Mouse (Mus musculus): ENCODE data around the gene Tmem80. TPM values are rescaled to one million over a fixed set of nuclear protein-coding genes. Genes with fewer than 3 reads are reported as not detected.

Tmem80 gene
- polyA plus RNA-seq, 1 experiment from 2014 or later: 49.3 TPM

- Histone ChIP-seq H3K4me1 (ENCODE audit: insufficient read depth, low read length) (no peaks in the 10 kb centered on the region), H3K4me2 (replicated peaks; ENCODE audit: low read depth, low read length) (no peak overlapping the region), H3K36me3 (ENCODE audit: insufficient read depth, low read length) (no peaks in the 10 kb centered on the region), H3K27ac (ENCODE audit: low read length) (no peak overlapping the region), H3K9ac (replicated peaks; ENCODE audit: low read length) (no peak overlapping the region), H3K4me3 (ENCODE audit: low read length) (no peak overlapping the region), H3K27me3 (ENCODE audit: insufficient read depth, low read length) (no peaks in the 10 kb centered on the region), H3K9me3 (ENCODE audit: low read length) (no peaks in the 10 kb centered on the region)
- 76% methylated on average over 6 of the region's 6 CpGs for WGBS
- no peak for ATAC-seq (ENCODE audit: low FRiP score, low TSS enrichment)
Observed at GRCm38 (mm10) chr7:141351061-141351460, 23.5 kb downstream of the Tmem80 start.

- no peak overlapping the region for H3K27ac ChIP-seq (ENCODE audit: low read length)
- no peaks in the 10 kb centered on the region for H3K36me3 ChIP-seq (ENCODE audit: insufficient read depth, low read length)
- H3K4me1 ChIP-seq (ENCODE audit: insufficient read depth, low read length): no peaks in the 10 kb centered on the region
- WGBS: 87% methylated on average over 8 of the region's 8 CpGs
- H3K9me3 ChIP-seq (ENCODE audit: low read length): no peaks in the 10 kb centered on the region
- no peak overlapping the region for H3K4me2 ChIP-seq (replicated peaks; ENCODE audit: low read depth, low read length)
- H3K4me3 ChIP-seq (ENCODE audit: low read length): no peak overlapping the region
- H3K27me3 ChIP-seq (ENCODE audit: insufficient read depth, low read length): no peaks in the 10 kb centered on the region
- H3K9ac ChIP-seq (replicated peaks; ENCODE audit: low read length): no peak overlapping the region
- ATAC-seq (ENCODE audit: low FRiP score, low TSS enrichment): no peak
Observed at GRCm38 (mm10) chr7:141355051-141355450, 27.5 kb downstream of the Tmem80 start.

- Histone ChIP-seq H3K9ac (replicated peaks; ENCODE audit: low read length) (no peak overlapping the region), H3K27me3 (ENCODE audit: insufficient read depth, low read length) (no peaks in the 10 kb centered on the region), H3K4me2 (replicated peaks; ENCODE audit: low read depth, low read length) (no peak overlapping the region), H3K4me3 (ENCODE audit: low read length) (no peak overlapping the region), H3K9me3 (ENCODE audit: low read length) (no peaks in the 10 kb centered on the region), H3K27ac (ENCODE audit: low read length) (no peak overlapping the region), H3K36me3 (ENCODE audit: insufficient read depth, low read length) (no peaks in the 10 kb centered on the region), H3K4me1 (ENCODE audit: insufficient read depth, low read length) (no peaks in the 10 kb centered on the region)
- 64% methylated on average over 12 of the region's 12 CpGs for WGBS
- ATAC-seq (ENCODE audit: low FRiP score, low TSS enrichment): no peak
Observed at GRCm38 (mm10) chr7:141355626-141356326, 28.2 kb downstream of the Tmem80 start.

GRCm38 (mm10) chr7:141356971-141357370 lies 29.4 kb downstream of the Tmem80 start:
- H3K4me2 ChIP-seq (replicated peaks; ENCODE audit: low read depth, low read length): no peak overlapping the region
- no peaks in the 10 kb centered on the region for H3K4me1 ChIP-seq (ENCODE audit: insufficient read depth, low read length)
- no peaks in the 10 kb centered on the region for H3K9me3 ChIP-seq (ENCODE audit: low read length)
- 81% methylated on average over 14 of the region's 14 CpGs for WGBS
- H3K27me3 ChIP-seq (ENCODE audit: insufficient read depth, low read length): 0 out of 2 replicates have a peak, but pooled peaks cover 5% of the 10 kb centered on the region
- H3K4me3 ChIP-seq (ENCODE audit: low read length): no peak overlapping the region
- ATAC-seq (ENCODE audit: low FRiP score, low TSS enrichment): no peak
- H3K9ac ChIP-seq (replicated peaks; ENCODE audit: low read length): no peak overlapping the region
- H3K27ac ChIP-seq (ENCODE audit: low read length): no peak overlapping the region
- H3K36me3 ChIP-seq (ENCODE audit: insufficient read depth, low read length): no peaks in the 10 kb centered on the region

- Histone ChIP-seq H3K27ac (ENCODE audit: low read length) (peak overlapping the region; percentile 28; the same call in 1 of the 2 replicates), H3K36me3 (ENCODE audit: insufficient read depth, low read length) (no peaks in the 10 kb centered on the region), H3K4me1 (ENCODE audit: insufficient read depth, low read length) (no peaks in the 10 kb centered on the region), H3K9ac (replicated peaks; ENCODE audit: low read length) (no peak overlapping the region), H3K9me3 (ENCODE audit: low read length) (no peaks in the 10 kb centered on the region), H3K4me3 (ENCODE audit: low read length) (no peak overlapping the region), H3K27me3 (ENCODE audit: insufficient read depth, low read length) (peaks cover 5% of the 10 kb centered on the region; the same call in 1 of the 2 replicates), H3K4me2 (replicated peaks; ENCODE audit: low read depth, low read length) (0 out of 2 replicates have a peak overlapping the region, but pooled peaks have one; percentile 13)
- peak; percentile 47; the same call in 1 of the 2 replicates for ATAC-seq (ENCODE audit: low FRiP score, low TSS enrichment)
- 12% methylated on average over 24 of the region's 24 CpGs for WGBS
Observed at GRCm38 (mm10) chr7:141361510-141361909, 34.0 kb downstream of the Tmem80 start.

GRCm38 (mm10) chr7:141363106-141363751 lies 35.7 kb downstream of the Tmem80 start:
- H3K9ac ChIP-seq (replicated peaks; ENCODE audit: low read length): no peak overlapping the region
- H3K4me2 ChIP-seq (replicated peaks; ENCODE audit: low read depth, low read length): no peak overlapping the region
- ATAC-seq (ENCODE audit: low FRiP score, low TSS enrichment): peak; percentile 74
- no peaks in the 10 kb centered on the region for H3K36me3 ChIP-seq (ENCODE audit: insufficient read depth, low read length)
- H3K4me1 ChIP-seq (ENCODE audit: insufficient read depth, low read length): no peaks in the 10 kb centered on the region
- peaks cover 5% of the 10 kb centered on the region; the same call in 1 of the 2 replicates for H3K27me3 ChIP-seq (ENCODE audit: insufficient read depth, low read length)
- no peak overlapping the region for H3K27ac ChIP-seq (ENCODE audit: low read length)
- H3K9me3 ChIP-seq (ENCODE audit: low read length): no peaks in the 10 kb centered on the region
- no peak overlapping the region for H3K4me3 ChIP-seq (ENCODE audit: low read length)
- WGBS: 52% methylated on average over 4 of the region's 4 CpGs

- H3K4me2 ChIP-seq (replicated peaks; ENCODE audit: low read depth, low read length): no peak overlapping the region
- H3K9ac ChIP-seq (replicated peaks; ENCODE audit: low read length): no peak overlapping the region
- H3K4me3 ChIP-seq (ENCODE audit: low read length): no peak overlapping the region
- WGBS: 64% methylated on average over 2 of the region's 2 CpGs
- H3K9me3 ChIP-seq (ENCODE audit: low read length): no peaks in the 10 kb centered on the region
- no peaks in the 10 kb centered on the region for H3K4me1 ChIP-seq (ENCODE audit: insufficient read depth, low read length)
- peaks cover 5% of the 10 kb centered on the region; the same call in 1 of the 2 replicates for H3K27me3 ChIP-seq (ENCODE audit: insufficient read depth, low read length)
- no peaks in the 10 kb centered on the region for H3K36me3 ChIP-seq (ENCODE audit: insufficient read depth, low read length)
- no peak overlapping the region for H3K27ac ChIP-seq (ENCODE audit: low read length)
- no peak for ATAC-seq (ENCODE audit: low FRiP score, low TSS enrichment)
Observed at GRCm38 (mm10) chr7:141363752-141364125, 36.2 kb downstream of the Tmem80 start.

- ATAC-seq (ENCODE audit: low FRiP score, low TSS enrichment): no peak
- no peaks in the 10 kb centered on the region for H3K4me1 ChIP-seq (ENCODE audit: insufficient read depth, low read length)
- H3K27me3 ChIP-seq (ENCODE audit: insufficient read depth, low read length): peaks cover 5% of the 10 kb centered on the region; the same call in 1 of the 2 replicates
- no peak overlapping the region for H3K4me2 ChIP-seq (replicated peaks; ENCODE audit: low read depth, low read length)
- WGBS: 84% methylated on average over 5 of the region's 5 CpGs
- H3K27ac ChIP-seq (ENCODE audit: low read length): no peak overlapping the region
- H3K4me3 ChIP-seq (ENCODE audit: low read length): no peak overlapping the region
- no peaks in the 10 kb centered on the region for H3K36me3 ChIP-seq (ENCODE audit: insufficient read depth, low read length)
- no peak overlapping the region for H3K9ac ChIP-seq (replicated peaks; ENCODE audit: low read length)
- no peaks in the 10 kb centered on the region for H3K9me3 ChIP-seq (ENCODE audit: low read length)
Observed at GRCm38 (mm10) chr7:141364349-141365048, 37.0 kb downstream of the Tmem80 start.

- H3K27me3 ChIP-seq (ENCODE audit: insufficient read depth, low read length): peaks cover 5% of the 10 kb centered on the region; the same call in 1 of the 2 replicates
- H3K4me1 ChIP-seq (ENCODE audit: insufficient read depth, low read length): no peaks in the 10 kb centered on the region
- no peaks in the 10 kb centered on the region for H3K9me3 ChIP-seq (ENCODE audit: low read length)
- no peak overlapping the region for H3K4me2 ChIP-seq (replicated peaks; ENCODE audit: low read depth, low read length)
- H3K4me3 ChIP-seq (ENCODE audit: low read length): no peak overlapping the region
- H3K36me3 ChIP-seq (ENCODE audit: insufficient read depth, low read length): no peaks in the 10 kb centered on the region
- no peak overlapping the region for H3K9ac ChIP-seq (replicated peaks; ENCODE audit: low read length)
- H3K27ac ChIP-seq (ENCODE audit: low read length): no peak overlapping the region
- 76% methylated on average over 3 of the region's 3 CpGs for WGBS
- ATAC-seq (ENCODE audit: low FRiP score, low TSS enrichment): no peak
Observed at GRCm38 (mm10) chr7:141365049-141365445, 37.5 kb downstream of the Tmem80 start.

Measured in kidney, embryonic 16.5 days (tissue).